Comparison of ENCODE assay signal across 26 mouse cellular contexts in the genomic region with DNA sequence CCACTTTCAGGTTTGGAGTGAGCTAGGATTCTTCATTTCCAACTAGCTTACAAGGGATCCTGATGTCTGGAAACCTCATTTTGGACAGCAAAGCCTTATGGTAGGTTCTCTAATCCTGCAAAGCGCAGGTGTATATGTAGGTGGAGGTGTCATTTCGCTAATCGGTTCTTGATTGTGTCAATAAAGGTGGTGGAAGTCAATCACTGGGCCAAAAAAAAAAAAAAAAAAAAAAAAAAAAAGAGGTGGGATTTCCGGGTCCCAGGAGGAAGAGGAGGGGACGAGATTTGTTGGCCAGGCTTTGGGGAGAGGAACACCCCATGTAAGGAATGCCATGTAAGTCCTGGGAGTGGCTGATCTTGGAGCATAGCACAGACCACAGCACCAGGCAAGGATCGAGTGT. TPM values are rescaled to one million over a fixed set of nuclear protein-coding genes. Genes with fewer than 3 reads are reported as not detected.
A peak's percentile ranks its signal among the peaks of the same experiment; 100 is the strongest.
DNase-seq lines count a peak whose midpoint lies in the region; ATAC-seq and TF ChIP-seq lines count a peak whose summit lies in the region.
"Had no signal": no experiment of that assay in that cellular context is flagged by ENCODE, and none has a peak within 500 bp of the region (broad histone marks: within the 10 kb centered on the region; RNA-seq: fewer than 3 reads in every experiment).

No protein-coding gene starts in this region.

- H3K9ac ChIP-seq in CH12.LX (ENCODE audit: insufficient read depth, low read depth) (no peak overlapping the region), ES-E14 (ENCODE audit: insufficient read depth, low read depth, low read length, poor library complexity, severe bottlenecking) (no peak overlapping the region)
- H3K9ac ChIP-seq in intestine, embryonic 16.5 days (ENCODE audit: low read depth, low read length) = no peak overlapping the region
- H3K9ac ChIP-seq in neural tube, embryonic 15.5 days (replicated peaks) = no peak overlapping the region

- H3K9me3 ChIP-seq in CH12.LX (replicated peaks; ENCODE audit: low read length) (peaks cover 3% of the 10 kb centered on the region), ES-E14 (ENCODE audit: control insufficient read depth, insufficient read depth, low read depth, low read length) (no peaks in the 10 kb centered on the region)
- no peaks in the 10 kb centered on the region for H3K9me3 ChIP-seq in intestine, embryonic 16.5 days (ENCODE audit: control insufficient read depth, low read length)
- no peaks in the 10 kb centered on the region for H3K9me3 ChIP-seq in neural tube, embryonic 15.5 days (replicated peaks)
- H3K9me3 ChIP-seq: G1E had no signal

- peak; percentile 60 for DNase-seq in heart, adult 11 months
- no peak for DNase-seq in heart, adult 9 months (ENCODE audit: low spot score in 2 of 2)
- DNase-seq in CH12.LX (ENCODE audit: extremely low read depth) (no peak), ES-E14 (ENCODE audit: low read depth, low spot score) (no peak), R1 (ENCODE audit: low read depth, low spot score) (peak; percentile 10)
- DNase-seq in spleen, postnatal 4 days (ENCODE audit: low spot score in 2 of 2) = no peak
- DNase-seq: adrenal gland, adult 2 months; adrenal gland, adult 8-10 months; adrenal gland, postnatal 10 days; adrenal gland, postnatal 14 days; adrenal gland, postnatal 25 days; adrenal gland, postnatal 36 days; B cell, adult 2 months; cerebellum, adult 11 months; cerebellum, adult 11-12 months; cerebellum, adult 18-20 months; cerebellum, adult 2 months; cerebellum, adult 8-10 months had no signal

- no peak overlapping the region for H3K4me2 ChIP-seq in CH12.LX (ENCODE audit: insufficient read depth, low read depth, poor library complexity, severe bottlenecking)
- no peak overlapping the region for H3K4me2 ChIP-seq in intestine, embryonic 16.5 days (ENCODE audit: low read depth, low read length)
- no peak overlapping the region for H3K4me2 ChIP-seq in neural tube, embryonic 15.5 days

- H3K27ac ChIP-seq in CH12.LX (ENCODE audit: insufficient read depth, low read depth) (no peak overlapping the region), ES-E14 (ENCODE audit: insufficient read depth, low read depth, low read length, poor library complexity, severe bottlenecking) (no peak overlapping the region)
- H3K27ac ChIP-seq in intestine, embryonic 16.5 days (ENCODE audit: low read length) = no peak overlapping the region
- H3K27ac ChIP-seq in neural tube, embryonic 15.5 days (replicated peaks) = no peak overlapping the region

- 93% methylated on average over 6 of the region's 6 CpGs for WGBS in intestine, embryonic 16.5 days
- 90% methylated on average over 6 of the region's 6 CpGs for WGBS in neural tube, embryonic 15.5 days

- H3K27me3 ChIP-seq in CH12.LX (replicated peaks) = peaks cover 5% of the 10 kb centered on the region
- H3K27me3 ChIP-seq in intestine, embryonic 16.5 days (replicated peaks; ENCODE audit: control insufficient read depth, insufficient read depth, low read length) = no peaks in the 10 kb centered on the region
- H3K27me3 ChIP-seq in neural tube, embryonic 15.5 days (replicated peaks) = no peaks in the 10 kb centered on the region
- H3K27me3 ChIP-seq: Patski had no signal

- dilution Hi-C loops in CH12.LX (cut with MboI; ENCODE audit: extremely low pct_ligation_motif_present, extremely low pct_unique_long_range_greater_than_20kb, low sequenced_read_pairs) = no loop called here

- in situ Hi-C loops in CH12.LX (cut with MboI; ENCODE audit: low pct_ligation_motif_present, low pct_unique_long_range_greater_than_20kb, low sequenced_read_pairs) = no loop called here
- in situ Hi-C loops in ES-E14 (cut with MboI; ENCODE audit: low sequenced_read_pairs in 2 of 2, unreplicated experiment in 2 of 2) = no loop called here

- H3K36me3 ChIP-seq in CH12.LX (replicated peaks in 1 of 2; ENCODE audit: control insufficient read depth in 1 of 2, insufficient read depth in 1 of 2, low read length in 1 of 2) (no peaks in the 10 kb centered on the region), ES-E14 (ENCODE audit: control insufficient read depth, insufficient read depth, low read length, poor library complexity, severe bottlenecking) (no peaks in the 10 kb centered on the region)
- H3K36me3 ChIP-seq in intestine, embryonic 16.5 days (ENCODE audit: control insufficient read depth, insufficient read depth, low read length) = no peaks in the 10 kb centered on the region
- H3K36me3 ChIP-seq in neural tube, embryonic 15.5 days = no peaks in the 10 kb centered on the region
- H3K36me3 ChIP-seq: G1E had no signal

- no peaks in the 10 kb centered on the region for H3K79me2 ChIP-seq in CH12.LX (replicated peaks; ENCODE audit: control insufficient read depth, extremely low read depth, insufficient read depth, poor library complexity, severe bottlenecking)

- TF ChIP-seq EP300 in CH12.LX (IDR thresholded peaks at IDR 0.05; ENCODE audit: low read length) = no peak

- H3K4me1 ChIP-seq in CH12.LX (ENCODE audit: control insufficient read depth in 1 of 2, insufficient read depth in 2 of 2) (no peaks in the 10 kb centered on the region; a peak in 1 of 4 replicates), ES-E14 (ENCODE audit: control insufficient read depth in 2 of 2, insufficient read depth in 2 of 2, low read length in 2 of 2, poor library complexity in 1 of 2) (no peaks in the 10 kb centered on the region)
- H3K4me1 ChIP-seq in intestine, embryonic 16.5 days (ENCODE audit: control insufficient read depth, insufficient read depth, low read length) = no peaks in the 10 kb centered on the region
- no peaks in the 10 kb centered on the region for H3K4me1 ChIP-seq in neural tube, embryonic 15.5 days

- TF ChIP-seq RAD21 in CH12.LX (IDR thresholded peaks at IDR 0.05; ENCODE audit: low read depth, low read length) = no peak

- no peak for ATAC-seq in intestine, embryonic 16.5 days
- ATAC-seq in neural tube, embryonic 15.5 days (ENCODE audit: low FRiP score) = no peak
- ATAC-seq: activated CD4-positive, CD25-positive, alpha-beta regulatory T cell, adult 4 months; CD4-positive, CD25-positive, alpha-beta regulatory T cell, adult 4 months; Patski had no signal

- TF ChIP-seq POLR2A in CH12.LX (IDR thresholded peaks at IDR 0.05; ENCODE audit: low read depth, low read length) = no peak

- H3K4me3 ChIP-seq in CH12.LX (replicated peaks in 1 of 3; ENCODE audit: low read depth in 2 of 3, low read length in 2 of 3, poor library complexity in 1 of 3) = no peak overlapping the region
- no peak overlapping the region for H3K4me3 ChIP-seq in ES-E14 (ENCODE audit: insufficient read depth in 1 of 2, low read depth in 1 of 2, low read length in 2 of 2, poor library complexity in 1 of 2, severe bottlenecking in 1 of 2)
- no peak overlapping the region for H3K4me3 ChIP-seq in intestine, embryonic 16.5 days (ENCODE audit: low read length)
- no peak overlapping the region for H3K4me3 ChIP-seq in neural tube, embryonic 15.5 days (replicated peaks)

- no peak for TF ChIP-seq CTCF in CH12.LX (conservative IDR thresholded peaks at IDR 0.05 in 1 of 2, IDR thresholded peaks at IDR 0.05 in 1 of 2; ENCODE audit: low read depth in 2 of 2, low read length in 2 of 2)

TF ChIP-seq in CH12.LX, 34 proteins besides CTCF, POLR2A, EP300 and RAD21:
- TF ChIP-seq ZC3H11A (IDR thresholded peaks at IDR 0.05; ENCODE audit: low read depth, low read length) (no peak), ZNF384 (IDR thresholded peaks at IDR 0.05; ENCODE audit: low read depth, low read length) (peak; percentile 56)
TF ChIP-seq in CH12.LX: peak in this region for 1.

TF ChIP-seq in ES-E14, 5 proteins besides CTCF, POLR2A, EP300 and RAD21:
- TF ChIP-seq ZNF384 (IDR thresholded peaks at IDR 0.05; ENCODE audit: low read depth, low read length) (peak; percentile 66; the same call in 1 of the 2 replicates), MAFK (IDR thresholded peaks at IDR 0.05; ENCODE audit: insufficient read depth, low read depth, low read length) (no peak)
TF ChIP-seq in ES-E14: peak in this region for 1.

RNA-seq across cellular contexts. Expression of a gene that starts 11.0 kb away (rescaled TPM):
- total RNA-seq in CH12.LX (2012; rRNA removed) = not detected in 2 replicates
- not detected in 2 replicates for total RNA-seq in CH12.LX (2014; rRNA removed)
- polyA plus RNA-seq in CH12.LX (2012; ENCODE audit: insufficient read length, low read depth) = 0.20 TPM in 1 of 2 replicates, not detected in the other
- total RNA-seq in ES-E14 (2012; rRNA removed) = 0.36 and 0.48 TPM in 2 replicates
- 0.57 and 0.89 TPM in 2 replicates for polyA plus RNA-seq in intestine, embryonic 16.5 days (2015; fragmentation: Nextera tagmentation; extraction: Ambion mirVana)
- polyA plus RNA-seq in neural tube, embryonic 15.5 days (2015; fragmentation: Nextera tagmentation; extraction: Ambion mirVana) = 2.8 and 4.1 TPM in 2 replicates
- total RNA-seq: adrenal gland, adult 18-20 months; adrenal gland, adult 2 months; adrenal gland, adult 8-10 months; adrenal gland, postnatal 14 days; adrenal gland, postnatal 25 days; adrenal gland, postnatal 36 days; G1E; MEL had no signal
- polyA plus RNA-seq: activated CD4-positive, CD25-positive, alpha-beta regulatory T cell, adult 4 months; adrenal gland, adult 2 months; CD4-positive, CD25-positive, alpha-beta regulatory T cell, adult 4 months; G1E had no signal

RNA-seq across cellular contexts. Expression of a gene that starts 11.6 kb away (rescaled TPM):
- total RNA-seq in CH12.LX (2012; rRNA removed) (33.5 and 35.2 TPM in 2 replicates), CH12.LX (2014; rRNA removed) (31.8 and 39.2 TPM in 2 replicates), ES-E14 (2012; rRNA removed) (15.5 and 19.4 TPM in 2 replicates)
- 57.9 and 61.3 TPM in 2 replicates for polyA plus RNA-seq in CH12.LX (2012; ENCODE audit: insufficient read length, low read depth)
- 63.5 and 64.2 TPM in 2 replicates for polyA plus RNA-seq in intestine, embryonic 16.5 days (2015; fragmentation: Nextera tagmentation; extraction: Ambion mirVana)
- 62.0 and 64.6 TPM in 2 replicates for polyA plus RNA-seq in neural tube, embryonic 15.5 days (2015; fragmentation: Nextera tagmentation; extraction: Ambion mirVana)

RNA-seq across cellular contexts. Expression of a gene that starts 32.5 kb away (rescaled TPM):
- total RNA-seq in CH12.LX (2012; rRNA removed) = not detected in 2 replicates
- not detected in 2 replicates for total RNA-seq in CH12.LX (2014; rRNA removed)
- polyA plus RNA-seq in CH12.LX (2012; ENCODE audit: insufficient read length, low read depth) = not detected in 2 replicates
- total RNA-seq in ES-E14 (2012; rRNA removed) = 1.1 and 1.6 TPM in 2 replicates
- polyA plus RNA-seq in intestine, embryonic 16.5 days (2015; fragmentation: Nextera tagmentation; extraction: Ambion mirVana) = 3.3 and 4.0 TPM in 2 replicates
- 0.69 and 0.77 TPM in 2 replicates for polyA plus RNA-seq in neural tube, embryonic 15.5 days (2015; fragmentation: Nextera tagmentation; extraction: Ambion mirVana)
- total RNA-seq: MEL had no signal
- polyA plus RNA-seq: activated CD4-positive, CD25-positive, alpha-beta regulatory T cell, adult 4 months; CD4-positive, CD25-positive, alpha-beta regulatory T cell, adult 4 months; G1E had no signal

Comparison
In these comparisons a context has a peak if more than half of its experiments do, and no peak if none do; other contexts are left out.
1. DNase-seq: peak in heart, adult 11 months (single experiment) and R1 (single experiment); none in heart, adult 9 months (0 of 2), CH12.LX (single experiment), ES-E14 (single experiment) and spleen, postnatal 4 days (0 of 2).